Mouse (Mus musculus): ENCODE measurements at regions not wholly inside any gene's neighbourhood (a gene's known extent, or its start where the extent isn't known, plus 50 kb on each side); places are given as distances from the start of the nearest gene placed in this dataset.

DNA sequence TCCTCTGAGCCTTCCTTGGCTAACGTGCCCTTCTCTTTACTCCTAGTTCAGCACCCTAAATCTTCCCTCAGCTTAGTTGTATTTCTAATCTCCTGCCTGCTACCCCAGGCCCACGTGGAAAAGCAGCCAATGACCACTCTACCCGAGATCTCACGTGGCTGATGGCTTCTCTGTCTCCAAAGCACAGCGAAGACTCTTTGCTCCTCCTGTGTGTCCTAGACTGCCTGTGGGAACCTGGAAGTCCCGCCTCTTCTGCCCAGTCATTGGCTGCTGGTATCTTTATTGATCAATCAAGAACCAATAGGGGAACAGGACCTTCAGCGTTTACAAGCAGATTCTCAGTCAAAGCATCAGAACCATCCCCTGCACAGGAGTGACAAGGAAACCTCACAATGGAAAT lies 54.8 kb downstream of the Gm19935 start:
- Histone ChIP-seq H3K4me1 (ENCODE audit: control insufficient read depth, insufficient read depth, low read length) (peaks cover 4% of the 10 kb centered on the region; the same call in 1 of the 2 replicates), H3K27ac (ENCODE audit: control insufficient read depth, insufficient read depth, low read depth, low read length) (no peak overlapping the region), H3K36me3 (ENCODE audit: control insufficient read depth, insufficient read depth, low read length) (no peaks in the 10 kb centered on the region), H3K4me3 (ENCODE audit: control insufficient read depth, low read depth, low read length) (no peak overlapping the region; the same call in 1 of the 2 replicates), H3K27me3 (ENCODE audit: control insufficient read depth, insufficient read depth, low read length) (no peaks in the 10 kb centered on the region)
- TF ChIP-seq CTCF (IDR thresholded peaks at IDR 0.05; ENCODE audit: control insufficient read depth, insufficient read depth, insufficient replicate concordance, low read depth, low read length) (no peak), POLR2A (IDR thresholded peaks at IDR 0.05; ENCODE audit: control insufficient read depth, low read depth, low read length) (no peak)

DNA sequence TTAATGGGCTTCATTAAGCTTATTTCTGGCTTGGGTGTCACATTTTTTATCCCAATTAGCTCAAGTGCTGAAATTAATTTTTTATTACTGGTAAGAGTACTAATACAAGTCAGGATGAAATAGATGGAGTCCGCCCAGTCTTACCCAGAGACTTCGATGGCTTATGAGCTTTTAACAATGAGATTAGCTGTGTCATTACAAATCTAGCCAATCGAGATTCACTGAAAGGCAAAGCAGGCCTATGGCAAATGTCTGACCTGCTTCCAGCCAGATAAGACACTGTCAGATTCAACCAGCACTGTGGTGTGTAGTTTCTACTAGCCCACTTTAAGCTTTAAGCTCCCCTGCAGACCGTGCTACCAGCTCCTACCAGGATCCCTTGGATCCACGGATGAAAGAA lies 55.2 kb downstream of the Gm19935 start:
- no peak for TF ChIP-seq CTCF (IDR thresholded peaks at IDR 0.05; ENCODE audit: control insufficient read depth, insufficient read depth, insufficient replicate concordance, low read depth, low read length)
- TF ChIP-seq POLR2A (IDR thresholded peaks at IDR 0.05; ENCODE audit: control insufficient read depth, low read depth, low read length): no peak
- Histone ChIP-seq H3K27ac (ENCODE audit: control insufficient read depth, insufficient read depth, low read depth, low read length) (no peak overlapping the region), H3K27me3 (ENCODE audit: control insufficient read depth, insufficient read depth, low read length) (no peaks in the 10 kb centered on the region), H3K4me1 (ENCODE audit: control insufficient read depth, insufficient read depth, low read length) (peaks cover 4% of the 10 kb centered on the region; the same call in 1 of the 2 replicates), H3K36me3 (ENCODE audit: control insufficient read depth, insufficient read depth, low read length) (no peaks in the 10 kb centered on the region), H3K4me3 (ENCODE audit: control insufficient read depth, low read depth, low read length) (no peak overlapping the region; the same call in 1 of the 2 replicates)

DNA sequence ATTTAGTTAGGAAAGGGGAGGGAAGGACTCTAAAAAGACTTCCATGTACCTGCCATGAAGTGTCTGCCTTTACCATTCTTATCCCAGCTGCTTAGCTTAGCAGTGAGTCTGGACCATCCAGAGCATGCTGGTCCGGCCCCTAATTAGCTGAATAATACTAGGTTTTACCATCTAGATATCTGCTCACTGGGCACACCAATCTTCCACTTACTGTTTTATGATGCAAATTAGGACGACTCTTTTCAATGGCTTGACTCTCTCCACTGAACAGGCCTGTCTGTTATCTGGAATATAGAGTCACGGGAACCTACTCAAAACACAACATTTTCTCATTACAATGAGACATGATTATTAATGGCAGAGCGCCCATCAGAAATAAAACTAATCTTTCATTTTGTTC lies 55.7 kb downstream of the Gm19935 start:
- Histone ChIP-seq H3K4me1 (ENCODE audit: control insufficient read depth, insufficient read depth, low read length) (peaks cover 4% of the 10 kb centered on the region; the same call in 1 of the 2 replicates), H3K27ac (ENCODE audit: control insufficient read depth, insufficient read depth, low read depth, low read length) (no peak overlapping the region), H3K4me3 (ENCODE audit: control insufficient read depth, low read depth, low read length) (no peak overlapping the region), H3K27me3 (ENCODE audit: control insufficient read depth, insufficient read depth, low read length) (no peaks in the 10 kb centered on the region), H3K36me3 (ENCODE audit: control insufficient read depth, insufficient read depth, low read length) (no peaks in the 10 kb centered on the region)
- TF ChIP-seq POLR2A (IDR thresholded peaks at IDR 0.05; ENCODE audit: control insufficient read depth, low read depth, low read length) (no peak), CTCF (IDR thresholded peaks at IDR 0.05; ENCODE audit: control insufficient read depth, insufficient read depth, insufficient replicate concordance, low read depth, low read length) (no peak)

DNA sequence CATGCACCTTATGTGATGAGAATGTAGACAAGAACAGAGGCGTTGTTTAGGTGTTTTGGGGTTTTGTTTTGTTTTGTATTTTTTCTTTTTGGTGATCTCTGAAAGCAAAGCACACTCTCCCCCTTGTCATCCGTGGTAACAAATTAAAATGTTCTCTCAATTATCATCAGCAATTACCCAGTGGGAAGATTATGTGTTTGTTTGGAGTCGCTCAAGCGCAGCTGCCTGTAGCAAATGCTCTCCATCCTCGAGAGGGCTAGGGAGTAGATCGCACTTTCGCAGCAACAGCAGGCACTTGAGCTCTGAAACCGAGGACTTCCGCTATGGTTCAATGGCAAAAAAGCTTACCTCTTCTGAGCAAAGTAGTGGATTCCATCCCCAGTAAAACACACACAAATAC lies 57.7 kb downstream of the Gm19935 start:
- no peaks in the 10 kb centered on the region for H3K27me3 ChIP-seq (ENCODE audit: control insufficient read depth, insufficient read depth, low read length)
- H3K4me1 ChIP-seq (ENCODE audit: control insufficient read depth, insufficient read depth, low read length): peaks cover 4% of the 10 kb centered on the region; the same call in 1 of the 2 replicates
- no peak for TF ChIP-seq CTCF (IDR thresholded peaks at IDR 0.05; ENCODE audit: control insufficient read depth, insufficient read depth, insufficient replicate concordance, low read depth, low read length)
- TF ChIP-seq POLR2A (IDR thresholded peaks at IDR 0.05; ENCODE audit: control insufficient read depth, low read depth, low read length): no peak
- no peak overlapping the region for H3K27ac ChIP-seq (ENCODE audit: control insufficient read depth, insufficient read depth, low read depth, low read length)
- no peak overlapping the region for H3K4me3 ChIP-seq (ENCODE audit: control insufficient read depth, low read depth, low read length)
- H3K36me3 ChIP-seq (ENCODE audit: control insufficient read depth, insufficient read depth, low read length): no peaks in the 10 kb centered on the region

DNA sequence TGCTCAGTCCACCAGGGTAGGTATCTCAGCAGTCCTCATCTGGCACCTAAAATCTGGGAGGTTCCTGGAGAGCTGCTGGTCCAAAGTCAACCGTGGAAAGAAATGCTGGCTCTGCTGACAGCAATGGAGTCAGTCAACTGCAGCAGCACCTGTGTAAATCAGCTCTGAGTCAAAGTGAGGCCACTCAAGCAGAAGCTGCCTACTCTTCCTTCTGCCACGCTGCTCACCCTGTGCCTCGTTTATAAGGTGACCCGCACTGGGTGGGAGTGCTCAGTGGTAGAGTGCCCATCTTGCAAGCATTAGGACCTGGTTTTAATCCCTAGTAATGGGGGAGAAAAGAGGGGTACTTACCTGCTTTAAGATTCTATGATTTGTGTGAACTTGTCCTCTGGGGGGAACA lies 62.2 kb downstream of the Gm19935 start:
- H3K4me3 ChIP-seq (ENCODE audit: control insufficient read depth, low read depth, low read length): no peak overlapping the region

DNA sequence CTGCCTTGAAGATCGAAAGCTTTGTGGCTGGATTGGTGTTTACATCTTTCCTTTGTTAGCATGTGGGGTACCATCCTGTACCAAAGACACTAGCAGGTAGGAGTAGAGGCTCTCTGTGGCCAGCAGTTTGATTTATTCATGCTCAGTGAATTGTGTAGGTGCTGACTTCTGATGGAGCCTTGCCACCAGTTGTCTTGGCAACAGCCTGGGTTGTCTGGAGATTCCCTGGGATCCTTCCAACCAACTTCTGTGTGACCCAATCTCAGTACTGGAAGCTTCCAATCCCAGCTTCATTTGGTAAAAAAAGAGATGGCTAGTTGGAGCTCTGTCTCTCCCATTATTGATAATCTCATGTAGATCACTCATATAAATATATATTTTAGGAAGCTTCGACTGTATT lies 73.6 kb downstream of the Gm19935 start:
- TF ChIP-seq POLR2A (IDR thresholded peaks at IDR 0.05; ENCODE audit: control insufficient read depth, low read depth, low read length) (no peak), CTCF (IDR thresholded peaks at IDR 0.05; ENCODE audit: control insufficient read depth, insufficient read depth, insufficient replicate concordance, low read depth, low read length) (no peak)
- Histone ChIP-seq H3K4me3 (ENCODE audit: control insufficient read depth, low read depth, low read length) (no peak overlapping the region), H3K36me3 (ENCODE audit: control insufficient read depth, insufficient read depth, low read length) (no peaks in the 10 kb centered on the region), H3K4me1 (ENCODE audit: control insufficient read depth, insufficient read depth, low read length) (no peaks in the 10 kb centered on the region), H3K27ac (ENCODE audit: control insufficient read depth, insufficient read depth, low read depth, low read length) (no peak overlapping the region), H3K27me3 (ENCODE audit: control insufficient read depth, insufficient read depth, low read length) (no peaks in the 10 kb centered on the region)

More for the DNA sequence above, 62.2 kb downstream of the Gm19935 start:
- H3K27ac ChIP-seq (ENCODE audit: control insufficient read depth, insufficient read depth, low read depth, low read length): no peak overlapping the region
- H3K4me1 ChIP-seq (ENCODE audit: control insufficient read depth, insufficient read depth, low read length): no peaks in the 10 kb centered on the region
- H3K36me3 ChIP-seq (ENCODE audit: control insufficient read depth, insufficient read depth, low read length): no peaks in the 10 kb centered on the region
- H3K27me3 ChIP-seq (ENCODE audit: control insufficient read depth, insufficient read depth, low read length): no peaks in the 10 kb centered on the region
- TF ChIP-seq POLR2A (IDR thresholded peaks at IDR 0.05; ENCODE audit: control insufficient read depth, low read depth, low read length): no peak
- TF ChIP-seq CTCF (IDR thresholded peaks at IDR 0.05; ENCODE audit: control insufficient read depth, insufficient read depth, insufficient replicate concordance, low read depth, low read length): no peak

DNA sequence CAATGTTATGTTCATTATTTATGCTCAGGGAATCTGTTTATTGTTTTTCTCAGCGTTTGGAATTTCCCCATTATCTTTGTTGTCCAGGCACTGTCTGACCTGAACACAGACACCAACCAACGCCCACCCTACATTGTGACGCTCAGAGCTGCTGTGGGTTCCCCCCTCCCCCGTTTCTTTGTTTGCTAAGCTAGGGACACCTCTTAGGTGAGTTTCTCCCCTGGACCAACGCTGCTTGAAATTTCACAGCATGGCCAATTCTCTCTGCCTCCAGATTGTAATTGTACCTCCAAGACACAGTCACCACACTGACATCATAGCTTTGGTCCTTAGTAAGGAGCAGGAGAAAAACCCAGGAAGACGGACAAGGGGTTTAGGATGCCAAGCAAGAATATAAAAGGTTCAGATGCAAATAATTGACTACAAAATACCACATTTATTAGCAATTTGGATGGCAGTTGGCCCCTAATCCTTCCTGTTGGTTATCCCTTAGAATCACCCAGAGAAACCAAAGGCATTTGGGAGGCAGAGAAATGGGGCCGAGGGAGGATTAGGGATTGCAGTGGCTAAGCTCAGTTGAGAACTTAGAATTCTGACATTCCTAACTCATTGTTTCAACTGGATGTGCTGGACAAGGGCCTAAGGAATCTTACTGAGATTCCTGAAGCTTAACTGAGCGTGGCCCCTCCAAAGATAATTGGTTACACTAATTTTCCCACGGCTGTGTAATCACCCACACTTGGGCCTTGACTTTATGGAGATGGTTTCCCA lies 76.0 kb downstream of the Gm19935 start:
- no peak overlapping the region for H3K27ac ChIP-seq (ENCODE audit: control insufficient read depth, insufficient read depth, low read depth, low read length)
- TF ChIP-seq POLR2A (IDR thresholded peaks at IDR 0.05; ENCODE audit: control insufficient read depth, low read depth, low read length) (no peak), CTCF (IDR thresholded peaks at IDR 0.05; ENCODE audit: control insufficient read depth, insufficient read depth, insufficient replicate concordance, low read depth, low read length) (no peak)
- H3K4me1 ChIP-seq (ENCODE audit: control insufficient read depth, insufficient read depth, low read length): no peaks in the 10 kb centered on the region
- H3K27me3 ChIP-seq (ENCODE audit: control insufficient read depth, insufficient read depth, low read length): no peaks in the 10 kb centered on the region
- H3K4me3 ChIP-seq (ENCODE audit: control insufficient read depth, low read depth, low read length): no peak overlapping the region
- no peaks in the 10 kb centered on the region for H3K36me3 ChIP-seq (ENCODE audit: control insufficient read depth, insufficient read depth, low read length)
